Mouse (Mus musculus): ENCODE measurements around the gene Efna1. TPM values are rescaled to one million over a fixed set of nuclear protein-coding genes. Genes with fewer than 3 reads are reported as not detected.

Gene Efna1
- total RNA-seq, 2 experiments from 2014 or later: 7.9 to 13.1 TPM

DNA sequence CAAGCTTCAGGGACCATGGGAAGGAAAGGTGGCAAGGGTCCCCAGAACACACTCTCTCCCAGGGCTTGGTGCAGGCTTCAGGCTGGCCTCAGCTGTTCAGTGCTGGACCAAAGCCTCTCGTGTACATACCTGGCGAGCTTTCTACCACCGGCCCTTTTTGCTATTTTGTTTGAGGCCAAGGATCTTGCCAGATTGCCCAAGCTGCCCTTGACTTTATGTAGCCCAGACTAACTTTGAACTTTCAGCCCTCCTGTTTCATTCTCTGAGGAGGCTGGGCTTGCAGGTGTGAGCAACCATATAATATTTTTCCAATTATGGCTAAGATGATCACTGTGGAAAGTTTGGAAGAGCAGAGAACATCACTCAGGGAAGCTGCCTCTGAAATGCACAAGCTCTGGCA is 3.3 kb upstream of the Efna1 start:
- H3K27ac ChIP-seq: no peak overlapping the region
- TF ChIP-seq CTCF (IDR thresholded peaks at IDR 0.05): no peak
- no peak for DNase-seq
- intact Hi-C loops (cut with DNase I): no loop called here
- H3K4me3 ChIP-seq: no peak overlapping the region

DNA sequence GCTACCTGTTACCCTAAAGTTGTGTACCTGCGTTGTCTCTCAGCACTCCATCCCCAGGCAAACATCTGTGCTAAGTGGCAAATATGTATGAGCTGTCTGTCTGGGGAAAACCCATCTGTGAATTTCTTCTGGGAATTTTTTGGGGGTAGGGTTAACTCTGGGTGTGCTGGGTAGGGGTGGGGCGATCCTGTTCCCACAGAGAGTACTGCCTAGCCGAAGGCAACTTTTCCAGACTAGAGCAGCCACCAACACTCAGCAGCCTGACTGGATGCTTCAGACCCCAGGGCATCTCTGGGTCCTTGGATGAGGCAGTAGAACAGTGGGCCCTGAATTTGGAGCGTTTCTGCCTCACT is 1.3 kb upstream of the Efna1 start:
- no peak for DNase-seq
- intact Hi-C loops (cut with DNase I): loop anchor here (1.0 kb wide), 1 partner anchor 32 kb away; no protein-coding TSS in a partner anchor
- Histone ChIP-seq H3K4me3 (no peak overlapping the region), H3K27ac (no peak overlapping the region; the same call in 1 of the 2 replicates)
- TF ChIP-seq CTCF (IDR thresholded peaks at IDR 0.05): no peak

DNA sequence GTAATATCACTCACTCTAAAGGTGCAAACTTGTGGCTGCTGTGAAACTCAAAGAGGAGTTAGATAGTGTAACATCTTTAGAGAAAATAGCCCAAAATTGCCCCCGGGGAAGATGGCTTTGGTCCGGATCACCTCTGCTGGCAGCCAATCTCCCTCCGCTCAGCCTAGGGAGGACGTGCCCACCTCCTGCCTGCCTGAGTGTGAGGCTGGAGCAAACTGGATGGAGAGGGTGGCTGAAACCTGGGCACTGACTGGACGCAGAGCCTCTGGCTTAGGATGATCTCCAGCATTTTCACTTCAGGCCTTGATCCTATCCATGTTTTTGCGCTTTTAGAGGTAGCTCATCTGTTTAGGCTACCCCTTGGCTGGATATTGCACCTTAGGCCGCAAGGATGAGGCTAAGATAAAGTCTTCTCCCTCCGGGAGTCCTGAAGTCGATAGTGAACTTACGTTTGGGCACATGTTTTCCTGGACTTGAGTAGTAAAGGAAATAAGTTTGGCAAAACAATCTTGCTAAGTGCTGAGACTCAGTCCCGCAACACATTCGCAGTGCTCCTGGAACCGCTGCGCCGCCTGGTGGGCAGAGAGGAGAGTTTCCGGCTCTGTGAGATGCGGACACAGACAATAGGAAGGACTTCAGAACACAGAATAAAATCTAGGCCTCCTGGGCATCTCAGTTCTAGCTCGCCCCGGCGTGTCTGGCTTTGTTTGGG is 793 bp upstream of the Efna1 start:
- intact Hi-C loops (cut with DNase I): loop anchor here (1.0 to 2.0 kb wide), 2 partner anchors 15 to 31 kb away; no protein-coding TSS in a partner anchor
- H3K4me3 ChIP-seq: peak overlapping the region; percentile 85
- peak; percentile 90 for DNase-seq
- peak overlapping the region; percentile 96 for H3K27ac ChIP-seq
- peak; percentile 99; the same call in 1 of the 2 replicates for TF ChIP-seq CTCF (IDR thresholded peaks at IDR 0.05)

DNA sequence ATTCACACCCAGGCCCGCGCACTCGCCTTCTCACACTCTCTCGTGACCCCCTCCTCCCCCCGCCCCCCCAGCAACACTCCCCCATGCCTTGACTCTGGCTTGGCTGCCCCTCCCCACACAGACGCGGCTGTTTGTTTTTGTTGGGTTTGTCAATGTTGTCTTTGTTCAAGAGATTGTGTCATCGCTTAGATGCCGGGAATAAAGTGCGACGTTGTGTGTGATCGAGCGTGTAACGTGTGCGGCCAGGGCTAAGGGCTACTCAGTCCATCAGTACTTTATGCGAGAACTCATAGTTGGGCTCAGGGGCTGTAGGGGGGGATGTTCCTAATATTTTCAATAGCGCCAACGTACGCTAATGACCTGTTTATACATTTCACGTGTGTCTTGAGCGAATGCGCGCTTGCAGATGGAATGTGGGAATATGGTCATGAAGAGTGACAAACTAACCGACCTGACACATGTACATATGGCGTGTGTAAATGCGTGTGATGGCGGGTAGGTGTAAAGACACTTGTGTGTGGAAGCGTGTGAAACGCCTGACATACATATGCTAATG is 814 bp downstream of the Efna1 start:
- Histone ChIP-seq H3K27ac (peak overlapping the region; percentile 96), H3K4me3 (peak overlapping the region; percentile 85)
- DNase-seq: peak; percentile 39
- intact Hi-C loops (cut with DNase I): loop anchor here (2.0 kb wide), 1 partner anchor 13 kb away; no protein-coding TSS in a partner anchor
- no peak for TF ChIP-seq CTCF (IDR thresholded peaks at IDR 0.05)

DNA sequence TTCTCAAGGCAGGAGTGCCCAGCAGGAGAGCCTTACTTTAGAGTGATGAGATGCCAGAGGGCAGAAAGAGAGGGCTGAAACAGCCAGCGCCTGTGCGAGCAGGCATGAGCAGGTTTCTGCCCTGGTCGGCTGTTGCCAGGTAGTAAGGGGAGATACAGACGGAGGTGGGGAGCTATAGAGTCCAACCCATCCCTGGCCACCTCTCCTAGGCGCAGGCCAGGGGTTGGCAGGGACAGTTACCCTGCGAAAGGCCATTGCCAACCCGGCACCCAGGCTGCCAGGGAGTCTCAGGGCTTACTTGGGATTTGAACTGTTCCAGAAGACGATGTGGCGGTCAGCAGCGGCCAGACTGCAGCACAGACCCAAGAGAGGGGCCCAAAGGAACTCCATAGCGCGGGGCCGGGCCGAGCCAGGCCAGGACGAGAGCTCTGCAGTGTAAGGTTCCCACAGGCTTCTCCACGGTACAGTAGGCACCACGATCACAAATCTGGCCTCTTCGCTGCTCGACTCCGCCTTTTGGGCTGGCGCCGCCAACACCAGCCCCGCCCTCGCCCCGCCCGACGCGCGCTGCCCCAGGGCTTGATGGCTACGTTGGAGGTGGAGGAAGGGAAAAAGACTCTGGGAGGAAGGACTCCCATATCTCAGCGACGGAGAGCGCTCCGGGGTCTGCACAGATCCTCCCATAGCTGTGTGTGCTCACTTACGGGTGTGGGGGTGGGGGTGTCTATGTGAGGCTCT is 1.6 kb downstream of the Efna1 start:
- no peak for TF ChIP-seq CTCF (IDR thresholded peaks at IDR 0.05)
- intact Hi-C loops (cut with DNase I): no loop called here
- DNase-seq: peak; percentile 92
- peak overlapping the region; percentile 96 for H3K27ac ChIP-seq
- peak overlapping the region; percentile 85 for H3K4me3 ChIP-seq

DNA sequence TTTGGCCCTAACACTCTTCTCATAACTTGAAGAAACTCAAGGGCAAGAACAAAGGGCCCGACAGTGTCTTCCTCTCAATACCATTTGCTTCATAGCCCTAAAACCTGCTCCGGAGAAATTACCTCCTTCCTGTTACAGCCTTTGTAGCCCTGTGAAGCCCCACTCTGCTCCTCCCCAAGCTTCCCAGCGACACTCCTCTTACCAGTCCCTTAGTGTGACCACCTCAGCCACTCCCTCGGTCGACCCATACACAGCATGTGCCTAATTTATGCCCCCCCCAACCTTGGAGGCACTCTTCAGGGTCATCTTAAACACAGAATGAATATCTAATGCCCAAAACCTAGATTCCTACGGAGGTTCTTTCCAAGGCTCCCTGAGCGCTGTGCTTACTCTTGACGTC is 2.3 kb downstream of the Efna1 start:
- intact Hi-C loops (cut with DNase I): no loop called here
- no peak for DNase-seq
- peak overlapping the region; percentile 96 for H3K27ac ChIP-seq
- peak overlapping the region; percentile 85 for H3K4me3 ChIP-seq
- no peak for TF ChIP-seq CTCF (IDR thresholded peaks at IDR 0.05)

DNA sequence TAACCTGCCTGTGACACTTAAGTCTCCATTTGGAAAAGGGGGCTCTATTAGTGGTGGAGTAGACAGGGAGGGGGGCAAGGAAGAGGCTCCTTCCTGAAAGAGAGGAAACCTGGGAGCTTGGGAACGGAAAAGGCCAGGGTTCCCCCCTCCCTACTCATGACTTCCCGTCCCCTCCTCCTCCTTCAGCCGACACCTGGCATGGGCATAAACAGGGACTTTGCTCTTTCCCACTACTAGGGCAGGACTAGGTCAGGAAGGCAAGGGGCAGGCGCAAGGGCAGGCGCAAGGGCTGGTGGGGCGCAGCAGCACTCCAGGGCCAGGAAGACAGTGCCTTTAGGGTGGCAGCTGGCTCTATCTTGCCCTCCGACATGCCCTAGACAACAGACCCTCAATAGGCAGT is 2.8 kb downstream of the Efna1 start:
- no peak for TF ChIP-seq CTCF (IDR thresholded peaks at IDR 0.05)
- H3K27ac ChIP-seq: peak overlapping the region; percentile 96
- intact Hi-C loops (cut with DNase I): no loop called here
- H3K4me3 ChIP-seq: peak overlapping the region; percentile 85
- DNase-seq: peak; percentile 72

DNA sequence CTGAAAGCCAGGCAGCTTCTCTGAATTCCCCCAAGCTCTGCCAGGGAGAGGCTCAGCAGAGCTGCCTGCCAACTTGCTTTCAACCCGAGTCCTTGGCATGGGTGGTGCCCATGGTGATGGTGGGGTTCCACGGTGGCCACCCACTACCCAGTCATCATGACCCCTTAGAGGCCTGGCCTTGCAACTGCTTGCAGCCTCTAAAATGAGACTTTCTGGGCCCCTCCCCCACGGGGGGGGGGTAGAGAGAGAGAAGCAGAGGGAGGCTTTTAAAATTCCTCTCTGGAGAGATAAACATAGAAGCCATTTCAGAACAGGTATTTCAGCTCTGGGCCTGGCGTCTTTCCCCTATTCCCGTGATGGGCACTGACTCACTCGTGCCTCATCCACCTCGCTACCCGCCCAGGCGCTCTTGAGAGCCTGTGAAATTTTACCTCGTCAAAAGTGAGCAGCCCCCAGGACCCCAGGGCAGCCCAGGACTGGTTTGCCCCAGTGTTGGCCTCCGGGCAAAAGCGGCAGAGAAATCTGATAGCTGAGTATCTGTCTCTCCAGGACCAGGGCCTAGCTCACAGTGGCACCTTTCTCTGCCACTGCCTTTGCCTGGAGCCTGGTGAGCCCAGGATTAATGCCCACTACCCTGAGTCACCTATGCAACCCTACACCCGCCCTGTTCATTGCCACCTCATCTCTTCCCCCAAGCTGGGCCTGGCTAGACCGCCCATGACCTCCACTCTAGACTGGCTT is 3.5 kb downstream of the Efna1 start:
- TF ChIP-seq CTCF (IDR thresholded peaks at IDR 0.05): no peak
- intact Hi-C loops (cut with DNase I): no loop called here
- Histone ChIP-seq H3K27ac (peak overlapping the region; percentile 96), H3K4me3 (peak overlapping the region; percentile 85)
- DNase-seq: peak; percentile 81

DNA sequence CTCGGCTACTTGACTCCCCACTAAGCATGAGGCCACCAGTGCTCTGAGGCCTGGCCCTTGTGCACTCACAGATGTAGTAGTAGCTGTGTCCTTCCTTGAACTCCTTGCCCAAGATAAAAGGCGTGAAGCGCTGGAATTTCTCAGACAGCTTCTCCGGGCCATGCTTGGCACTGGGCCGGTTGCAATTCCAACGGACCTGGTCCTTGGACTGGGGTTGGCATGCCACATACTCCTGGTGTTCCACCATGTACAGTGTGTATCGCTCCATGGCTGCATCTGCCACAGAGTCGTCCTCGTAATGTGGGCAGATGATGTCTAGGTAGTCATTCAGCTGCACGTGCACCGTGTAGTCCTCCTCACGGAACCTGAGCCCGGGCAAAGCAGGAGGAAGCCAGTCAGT is 4.9 kb downstream of the Efna1 start:
- no peak for DNase-seq
- intact Hi-C loops (cut with DNase I): no loop called here
- TF ChIP-seq CTCF (IDR thresholded peaks at IDR 0.05): no peak
- peak overlapping the region; percentile 85 for H3K4me3 ChIP-seq
- H3K27ac ChIP-seq: peak overlapping the region; percentile 96

DNA sequence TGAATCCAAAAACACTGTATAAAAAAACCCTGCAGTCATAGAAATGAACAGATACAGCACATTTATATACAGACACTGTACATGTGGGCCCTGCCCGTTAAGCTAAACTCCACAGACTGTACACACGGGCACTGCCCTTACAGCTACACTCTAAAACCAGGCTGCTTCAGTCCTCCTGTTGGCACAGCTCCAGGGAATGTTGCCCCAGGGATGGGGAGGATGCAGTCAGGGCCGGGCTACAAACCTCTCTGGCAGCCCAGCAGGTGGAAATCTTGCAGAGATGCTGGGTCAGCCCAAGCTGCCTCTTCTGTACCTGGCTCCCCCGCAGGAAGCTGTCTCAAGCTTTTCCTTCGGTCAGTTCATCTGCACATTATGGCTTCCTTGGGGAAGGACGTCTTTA is 9.2 kb downstream of the Efna1 start:
- DNase-seq: peak; percentile 47
- TF ChIP-seq CTCF (IDR thresholded peaks at IDR 0.05): no peak
- Histone ChIP-seq H3K4me3 (peak overlapping the region; percentile 11; the same call in 1 of the 2 replicates), H3K27ac (peak overlapping the region; percentile 1; the same call in 1 of the 2 replicates)
- intact Hi-C loops (cut with DNase I): no loop called here

DNA sequence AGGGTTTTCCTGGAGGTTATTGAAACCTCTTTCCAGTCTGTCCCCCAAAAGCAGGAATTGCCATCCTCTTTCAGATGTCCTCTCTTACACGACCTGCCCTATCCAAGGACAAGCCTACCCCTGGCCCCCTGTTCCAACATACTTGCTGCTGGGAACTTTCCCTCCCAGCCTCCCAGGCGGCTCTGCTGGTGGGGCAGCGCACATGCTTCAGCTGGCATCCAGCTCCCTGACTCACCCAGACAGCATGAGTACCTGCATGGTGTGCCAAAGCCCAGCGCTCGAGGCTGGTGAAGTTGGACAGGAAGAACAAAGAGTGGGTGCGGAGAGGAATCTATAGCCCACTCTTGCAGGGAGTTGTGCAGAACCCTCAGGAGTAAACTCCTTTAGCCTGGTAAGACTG is 10.1 kb downstream of the Efna1 start:
- Histone ChIP-seq H3K4me3 (peak overlapping the region; percentile 88), H3K27ac (peak overlapping the region; percentile 90)
- intact Hi-C loops (cut with DNase I): no loop called here
- DNase-seq: peak; percentile 73
- TF ChIP-seq CTCF (IDR thresholded peaks at IDR 0.05): no peak

DNA sequence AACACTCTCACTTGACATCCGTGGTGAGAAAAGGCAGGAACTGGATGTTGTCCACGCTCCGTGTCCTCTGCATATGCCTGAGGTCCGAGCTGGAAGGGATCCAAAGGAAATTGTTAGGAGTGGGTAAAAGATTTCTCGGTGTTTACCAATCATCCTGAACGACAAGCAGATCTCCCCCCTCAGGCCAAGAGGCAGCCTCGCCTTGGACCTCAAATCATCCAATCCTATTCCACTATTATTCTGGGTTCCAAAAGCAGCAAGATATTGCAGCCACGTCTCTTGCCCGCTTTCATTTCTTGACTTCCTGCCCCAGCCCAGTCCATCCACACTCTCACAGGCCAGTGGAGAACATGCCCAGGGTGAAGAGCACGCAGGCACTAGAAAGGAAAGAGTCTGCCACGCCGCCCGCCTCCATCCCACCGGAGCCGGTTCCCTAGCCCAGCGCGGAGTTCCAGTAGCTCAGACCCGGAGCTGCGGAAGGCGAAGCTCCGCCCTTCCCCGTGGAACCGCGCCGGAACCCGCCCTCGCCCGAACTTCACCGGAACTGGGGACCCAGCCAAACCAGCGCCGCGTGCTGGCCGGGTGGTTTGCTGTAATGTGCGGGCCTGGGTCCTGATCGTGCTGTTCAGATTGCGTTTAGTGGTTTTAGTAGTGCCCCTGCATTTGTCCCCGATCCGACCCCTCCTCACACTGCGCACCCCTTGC is 10.7 kb downstream of the Efna1 start, which contains the start of gene Slc50a1:
TSS of gene Slc50a1 (minus strand) at position 520 of the 705 bp plus-strand sequence.
- intact Hi-C loops (cut with DNase I): no loop called here
- TF ChIP-seq CTCF (IDR thresholded peaks at IDR 0.05): peak; percentile 64
- Histone ChIP-seq H3K4me3 (peak within 1 kb of the TSS; percentile 88), H3K27ac (peak within 1 kb of the TSS; percentile 90)
- DNase-seq: peak; percentile 95
